Mouse (Mus musculus): ENCODE data around the gene Klf5. TPM values are rescaled to one million over a fixed set of nuclear protein-coding genes. Genes with fewer than 3 reads are reported as not detected.

Gene Klf5
- polyA plus RNA-seq (2014; fragmentation: Nextera tagmentation; extraction: Ambion mirVana), result 2.7 and 2.8 TPM in 2 replicates

DNA sequence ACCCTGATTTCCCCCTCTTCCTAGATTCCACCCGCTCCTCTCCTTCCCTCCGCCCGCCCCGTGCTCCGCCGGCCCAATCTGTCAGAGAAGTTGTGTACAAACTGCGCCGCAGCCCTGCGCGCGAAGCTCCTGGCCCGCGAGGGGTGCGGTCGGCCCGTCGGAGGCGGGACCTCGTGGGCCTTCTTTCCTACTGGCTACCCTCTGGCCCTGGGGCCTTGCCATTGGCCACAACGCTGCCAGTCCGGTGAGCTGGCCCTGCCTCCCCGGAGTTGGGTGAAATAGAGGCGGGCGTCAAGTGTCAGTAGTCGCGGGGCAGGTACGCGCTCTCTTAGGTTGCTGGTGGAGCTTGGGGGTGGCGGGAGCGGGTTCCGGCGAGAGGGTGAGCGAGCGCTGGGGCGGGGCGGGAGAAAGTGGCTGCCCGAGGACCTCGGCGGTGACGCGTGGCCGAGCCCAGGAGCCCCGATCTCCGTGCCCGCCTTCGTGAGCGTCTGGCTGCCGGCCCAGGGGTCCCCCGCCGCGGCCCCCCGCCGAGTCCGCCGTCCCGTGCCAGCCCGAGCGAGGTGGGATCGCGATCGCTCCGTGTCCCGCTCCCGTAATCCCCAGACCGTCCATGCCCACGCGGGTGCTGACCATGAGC is at the start of gene Klf5:
Gene Klf5, plus strand, starts transcription at position 307 of the 637 bp plus-strand sequence.
- Histone ChIP-seq H3K27ac (ENCODE audit: low read depth, low read length) (no peak within 1 kb of the TSS), H3K9ac (ENCODE audit: low read length) (peak within 1 kb of the TSS; percentile 54), H3K36me3 (ENCODE audit: control insufficient read depth, insufficient read depth, low read length) (no peaks in the 10 kb centered on the region), H3K4me3 (ENCODE audit: low read depth, low read length) (peak within 1 kb of the TSS; percentile 66), H3K27me3 (ENCODE audit: control insufficient read depth, insufficient read depth, low read length) (peaks cover 18% of the 10 kb centered on the region), H3K4me2 (ENCODE audit: low read depth) (peak within 1 kb of the TSS; percentile 94), H3K4me1 (ENCODE audit: control insufficient read depth, insufficient read depth, low read length) (peaks cover 2% of the 10 kb centered on the region; the same call in 1 of the 2 replicates), H3K9me3 (ENCODE audit: control insufficient read depth, low read length) (no peaks in the 10 kb centered on the region)
- under 1% methylated on average over 54 of the region's 67 CpGs for WGBS
- DNase-seq (ENCODE audit: low spot score) (peak; percentile 92), ATAC-seq (ENCODE audit: insufficient read depth, low FRiP score, low TSS enrichment) (peak; percentile 98)

DNA sequence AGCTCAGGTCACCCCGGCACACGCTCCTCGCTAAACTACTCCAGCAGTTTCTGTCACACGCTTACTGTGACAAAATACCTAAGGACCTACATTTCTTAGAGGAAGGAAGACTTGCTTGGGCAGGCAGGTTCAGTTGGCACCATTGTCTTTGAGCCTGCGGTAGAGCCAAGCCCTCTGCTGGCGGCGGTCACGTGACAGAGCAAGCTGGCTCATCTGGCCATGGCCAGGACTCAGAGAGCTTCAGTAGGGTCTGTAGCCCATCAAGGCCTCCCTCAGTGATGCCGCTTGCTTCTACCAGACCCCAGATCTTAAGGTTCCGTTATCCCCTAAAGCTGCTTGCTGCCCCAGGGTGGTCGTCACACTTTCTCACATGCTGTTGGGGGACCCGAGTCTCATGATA is 36.5 kb upstream of the Klf5 start:
- no peak for DNase-seq (ENCODE audit: low spot score)
- no peaks in the 10 kb centered on the region for H3K9me3 ChIP-seq (ENCODE audit: control insufficient read depth, low read length)
- H3K36me3 ChIP-seq (ENCODE audit: control insufficient read depth, insufficient read depth, low read length), result no peaks in the 10 kb centered on the region
- 91% methylated on average over 12 of the region's 12 CpGs for WGBS
- H3K27ac ChIP-seq (ENCODE audit: low read depth, low read length), result no peak overlapping the region
- no peaks in the 10 kb centered on the region for H3K4me1 ChIP-seq (ENCODE audit: control insufficient read depth, insufficient read depth, low read length)
- H3K9ac ChIP-seq (ENCODE audit: low read length), result no peak overlapping the region
- no peak for ATAC-seq (ENCODE audit: insufficient read depth, low FRiP score, low TSS enrichment)
- no peak overlapping the region for H3K4me2 ChIP-seq (ENCODE audit: low read depth)
- no peak overlapping the region for H3K4me3 ChIP-seq (ENCODE audit: low read depth, low read length)
- no peaks in the 10 kb centered on the region for H3K27me3 ChIP-seq (ENCODE audit: control insufficient read depth, insufficient read depth, low read length)

DNA sequence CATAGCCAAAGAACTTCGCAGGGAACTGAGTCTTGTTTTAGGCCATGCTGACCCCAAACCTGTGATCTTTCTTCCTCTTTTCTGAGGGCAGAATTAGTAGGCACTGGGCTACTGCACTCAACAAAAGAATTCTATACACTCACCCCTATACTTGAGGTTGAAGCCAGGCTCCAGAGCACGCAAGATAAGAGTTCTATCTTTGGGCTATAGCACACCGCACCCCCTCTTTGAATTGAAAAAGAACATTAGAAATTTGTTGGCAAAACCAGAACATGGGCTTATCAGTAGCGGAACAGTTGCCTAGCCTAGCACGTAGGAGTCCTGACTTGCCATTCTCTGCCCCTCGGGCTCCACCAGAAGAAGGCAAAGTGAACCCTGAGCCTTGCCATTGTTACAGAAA is 34.7 kb upstream of the Klf5 start:
- H3K4me2 ChIP-seq (ENCODE audit: low read depth), result no peak overlapping the region
- H3K9me3 ChIP-seq (ENCODE audit: control insufficient read depth, low read length), result no peaks in the 10 kb centered on the region
- DNase-seq (ENCODE audit: low spot score) (no peak), ATAC-seq (ENCODE audit: insufficient read depth, low FRiP score, low TSS enrichment) (no peak)
- H3K27me3 ChIP-seq (ENCODE audit: control insufficient read depth, insufficient read depth, low read length), result no peaks in the 10 kb centered on the region
- WGBS, result 93% methylated on average over 6 of the region's 6 CpGs
- H3K36me3 ChIP-seq (ENCODE audit: control insufficient read depth, insufficient read depth, low read length), result no peaks in the 10 kb centered on the region
- no peak overlapping the region for H3K27ac ChIP-seq (ENCODE audit: low read depth, low read length)
- no peak overlapping the region for H3K4me3 ChIP-seq (ENCODE audit: low read depth, low read length)
- no peaks in the 10 kb centered on the region for H3K4me1 ChIP-seq (ENCODE audit: control insufficient read depth, insufficient read depth, low read length)
- H3K9ac ChIP-seq (ENCODE audit: low read length), result no peak overlapping the region

DNA sequence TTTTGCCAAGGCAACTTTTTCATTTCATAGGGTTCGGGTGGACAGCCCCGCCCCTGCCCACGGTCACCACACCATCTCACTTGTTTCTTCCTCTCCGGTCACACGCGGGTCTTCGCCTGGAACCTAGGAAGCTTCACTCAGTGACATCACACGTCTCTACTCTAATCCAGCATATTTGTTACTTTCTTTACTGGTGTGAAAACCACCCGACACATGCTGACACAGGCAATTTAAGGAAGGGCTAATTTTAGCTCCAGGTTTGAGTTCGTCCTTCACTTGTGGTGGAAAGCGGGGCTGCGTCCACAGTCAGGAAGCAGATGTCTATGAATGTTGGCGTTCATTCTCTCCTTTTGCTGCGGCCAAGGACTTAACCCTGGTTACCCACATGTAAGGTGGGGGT is 32.7 kb upstream of the Klf5 start:
- ATAC-seq (ENCODE audit: insufficient read depth, low FRiP score, low TSS enrichment), result no peak
- WGBS, result 91% methylated on average over 14 of the region's 14 CpGs
- no peak overlapping the region for H3K27ac ChIP-seq (ENCODE audit: low read depth, low read length)

DNA sequence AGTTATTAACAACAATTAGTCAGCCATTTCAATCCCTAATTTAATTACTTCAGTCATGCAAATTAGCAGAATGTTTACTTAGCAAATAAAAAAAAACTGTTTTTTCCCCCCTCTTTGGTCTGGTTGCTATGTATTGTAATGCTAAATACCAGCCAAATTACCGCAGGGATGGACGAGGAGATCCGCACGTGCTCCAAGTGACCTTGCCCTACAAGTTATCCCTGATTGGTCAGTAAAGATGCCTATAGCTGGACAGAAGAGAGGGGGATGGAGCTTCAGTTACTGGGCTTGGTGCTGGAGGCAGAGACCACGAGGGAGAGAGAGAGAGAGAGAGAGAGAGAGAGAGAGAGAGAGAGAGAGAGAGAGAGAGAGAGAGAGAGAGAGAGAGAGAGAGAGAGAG is 31.7 kb upstream of the Klf5 start:
- Histone ChIP-seq H3K36me3 (ENCODE audit: control insufficient read depth, insufficient read depth, low read length) (no peaks in the 10 kb centered on the region), H3K27me3 (ENCODE audit: control insufficient read depth, insufficient read depth, low read length) (no peaks in the 10 kb centered on the region), H3K27ac (ENCODE audit: low read depth, low read length) (no peak overlapping the region), H3K9ac (ENCODE audit: low read length) (no peak overlapping the region), H3K9me3 (ENCODE audit: control insufficient read depth, low read length) (no peaks in the 10 kb centered on the region), H3K4me2 (ENCODE audit: low read depth) (no peak overlapping the region), H3K4me3 (ENCODE audit: low read depth, low read length) (no peak overlapping the region), H3K4me1 (ENCODE audit: control insufficient read depth, insufficient read depth, low read length) (no peaks in the 10 kb centered on the region)
- ATAC-seq (ENCODE audit: insufficient read depth, low FRiP score, low TSS enrichment) (no peak), DNase-seq (ENCODE audit: low spot score) (no peak)
- WGBS, result 55% methylated on average over 5 of the region's 5 CpGs

More for the DNA sequence above, 32.7 kb upstream of the Klf5 start:
- DNase-seq (ENCODE audit: low spot score), result no peak
- Histone ChIP-seq H3K27me3 (ENCODE audit: control insufficient read depth, insufficient read depth, low read length) (no peaks in the 10 kb centered on the region), H3K36me3 (ENCODE audit: control insufficient read depth, insufficient read depth, low read length) (no peaks in the 10 kb centered on the region), H3K4me1 (ENCODE audit: control insufficient read depth, insufficient read depth, low read length) (no peaks in the 10 kb centered on the region), H3K4me3 (ENCODE audit: low read depth, low read length) (no peak overlapping the region), H3K4me2 (ENCODE audit: low read depth) (no peak overlapping the region), H3K9me3 (ENCODE audit: control insufficient read depth, low read length) (no peaks in the 10 kb centered on the region), H3K9ac (ENCODE audit: low read length) (no peak overlapping the region)

DNA sequence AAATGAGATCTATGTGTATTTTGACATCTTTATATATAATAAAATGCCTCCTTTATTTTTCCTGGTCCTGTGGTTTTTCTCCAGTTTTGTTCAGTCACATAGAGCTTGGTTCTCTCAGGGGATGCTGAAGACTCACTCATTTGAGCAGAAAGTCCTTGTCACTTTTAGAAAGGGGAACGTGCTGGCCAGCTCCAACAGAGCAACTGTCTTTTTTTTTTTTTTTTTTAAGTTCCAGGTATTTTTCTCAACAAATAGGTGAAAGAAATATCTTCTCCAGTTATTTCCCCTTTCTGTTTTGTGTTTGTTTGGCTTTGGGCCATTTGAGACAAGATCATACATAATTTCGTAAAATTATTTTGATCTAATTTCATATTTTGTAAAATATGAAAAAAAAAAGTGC is 24.4 kb upstream of the Klf5 start:
- Histone ChIP-seq H3K9ac (ENCODE audit: low read length) (no peak overlapping the region), H3K4me3 (ENCODE audit: low read depth, low read length) (no peak overlapping the region), H3K9me3 (ENCODE audit: control insufficient read depth, low read length) (no peaks in the 10 kb centered on the region), H3K4me2 (ENCODE audit: low read depth) (no peak overlapping the region), H3K36me3 (ENCODE audit: control insufficient read depth, insufficient read depth, low read length) (no peaks in the 10 kb centered on the region), H3K27me3 (ENCODE audit: control insufficient read depth, insufficient read depth, low read length) (no peaks in the 10 kb centered on the region), H3K27ac (ENCODE audit: low read depth, low read length) (no peak overlapping the region), H3K4me1 (ENCODE audit: control insufficient read depth, insufficient read depth, low read length) (no peaks in the 10 kb centered on the region)
- DNase-seq (ENCODE audit: low spot score) (no peak), ATAC-seq (ENCODE audit: insufficient read depth, low FRiP score, low TSS enrichment) (no peak)
- 80% methylated on average over 2 of the region's 2 CpGs for WGBS

DNA sequence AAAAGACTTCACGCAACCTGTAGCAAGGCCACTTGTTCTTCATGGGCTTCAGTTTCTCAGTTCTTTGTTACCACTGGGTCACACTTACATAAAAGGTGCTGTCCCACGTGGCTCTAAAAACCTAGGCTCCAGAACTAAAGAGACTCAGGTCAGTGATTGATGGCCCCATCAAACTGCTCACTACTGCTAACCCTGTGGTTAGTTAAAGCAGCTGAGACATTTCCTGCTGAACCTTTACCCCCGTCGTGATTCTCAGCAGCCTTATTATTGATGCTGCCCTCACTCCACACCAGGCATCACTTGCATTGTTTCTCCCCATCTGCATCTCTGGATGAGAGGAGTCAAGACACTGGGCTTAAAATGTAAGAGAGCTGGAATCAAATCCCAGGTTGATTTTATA is 22.7 kb upstream of the Klf5 start:
- peak; percentile 21 for DNase-seq (ENCODE audit: low spot score)
- H3K36me3 ChIP-seq (ENCODE audit: control insufficient read depth, insufficient read depth, low read length), result no peaks in the 10 kb centered on the region
- H3K9ac ChIP-seq (ENCODE audit: low read length), result no peak overlapping the region
- H3K4me2 ChIP-seq (ENCODE audit: low read depth), result no peak overlapping the region
- no peak overlapping the region for H3K27ac ChIP-seq (ENCODE audit: low read depth, low read length)
- no peaks in the 10 kb centered on the region for H3K9me3 ChIP-seq (ENCODE audit: control insufficient read depth, low read length)
- H3K4me3 ChIP-seq (ENCODE audit: low read depth, low read length), result no peak overlapping the region
- H3K4me1 ChIP-seq (ENCODE audit: control insufficient read depth, insufficient read depth, low read length), result no peaks in the 10 kb centered on the region
- no peak for ATAC-seq (ENCODE audit: insufficient read depth, low FRiP score, low TSS enrichment)
- no peaks in the 10 kb centered on the region for H3K27me3 ChIP-seq (ENCODE audit: control insufficient read depth, insufficient read depth, low read length)
- WGBS, result 20% methylated on average over 4 of the region's 4 CpGs

DNA sequence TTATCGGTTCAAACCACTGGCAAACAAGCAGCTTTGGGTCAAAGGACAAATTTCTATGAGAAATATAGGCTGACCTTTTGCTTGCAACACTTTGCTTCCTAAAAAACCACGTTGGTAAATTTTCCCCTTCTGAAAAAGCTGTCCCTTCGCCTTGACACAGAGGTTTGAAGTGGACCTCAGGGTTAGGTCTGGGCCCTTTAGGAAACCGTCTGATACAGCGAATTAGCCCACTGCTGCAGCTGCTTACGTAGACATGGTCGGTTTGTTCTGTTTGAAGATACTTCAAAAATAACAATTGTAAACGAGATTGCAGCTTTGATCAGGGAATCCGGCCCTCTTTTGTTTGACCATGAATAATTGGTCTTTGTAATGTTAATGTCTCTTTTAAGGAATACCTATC is 20.2 kb upstream of the Klf5 start:
- Histone ChIP-seq H3K27me3 (ENCODE audit: control insufficient read depth, insufficient read depth, low read length) (no peaks in the 10 kb centered on the region), H3K4me1 (ENCODE audit: control insufficient read depth, insufficient read depth, low read length) (no peaks in the 10 kb centered on the region), H3K27ac (ENCODE audit: low read depth, low read length) (no peak overlapping the region), H3K9me3 (ENCODE audit: control insufficient read depth, low read length) (no peaks in the 10 kb centered on the region), H3K4me3 (ENCODE audit: low read depth, low read length) (no peak overlapping the region), H3K9ac (ENCODE audit: low read length) (no peak overlapping the region), H3K36me3 (ENCODE audit: control insufficient read depth, insufficient read depth, low read length) (no peaks in the 10 kb centered on the region), H3K4me2 (ENCODE audit: low read depth) (no peak overlapping the region)
- ATAC-seq (ENCODE audit: insufficient read depth, low FRiP score, low TSS enrichment) (peak; percentile 35; the same call in 1 of the 2 replicates), DNase-seq (ENCODE audit: low spot score) (no peak)
- 14% methylated on average over 9 of the region's 9 CpGs for WGBS

DNA sequence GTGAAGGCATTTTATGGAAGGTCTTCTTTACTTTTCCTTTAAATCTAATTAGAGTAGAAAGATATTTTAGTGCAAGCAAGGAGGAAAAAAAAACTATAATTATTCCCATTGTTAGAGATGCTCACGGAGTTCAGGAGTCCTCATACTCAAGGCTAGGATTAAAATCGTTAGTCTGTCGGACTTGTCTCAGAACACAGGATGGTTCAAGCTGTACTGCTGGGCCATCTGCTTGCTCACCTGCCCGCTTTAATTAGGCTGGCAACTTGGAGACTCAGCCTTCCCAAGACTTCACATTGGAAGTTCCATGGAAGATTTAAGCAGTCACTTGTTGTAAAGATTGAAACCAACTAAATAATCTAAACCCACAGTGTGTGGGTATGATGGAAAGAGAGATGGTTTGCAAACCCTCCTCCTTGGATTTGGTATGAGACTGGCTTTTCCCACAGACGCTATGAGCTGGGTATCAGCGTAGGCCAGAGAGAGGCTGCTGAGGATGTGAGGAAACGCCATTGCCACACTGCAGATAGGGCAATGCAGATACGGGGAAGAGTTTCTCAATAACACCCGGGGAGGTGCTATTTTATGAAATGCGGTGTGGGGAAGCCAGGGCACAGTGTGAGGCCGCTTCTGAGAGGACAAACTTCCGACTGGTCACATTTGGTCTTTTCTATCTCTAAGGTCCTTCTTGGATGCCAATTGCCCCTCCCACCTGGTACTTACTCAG is 19.6 kb upstream of the Klf5 start:
- ATAC-seq (ENCODE audit: insufficient read depth, low FRiP score, low TSS enrichment) (no peak), DNase-seq (ENCODE audit: low spot score) (no peak)
- no peaks in the 10 kb centered on the region for H3K9me3 ChIP-seq (ENCODE audit: control insufficient read depth, low read length)
- H3K4me2 ChIP-seq (ENCODE audit: low read depth), result no peak overlapping the region
- H3K27me3 ChIP-seq (ENCODE audit: control insufficient read depth, insufficient read depth, low read length), result no peaks in the 10 kb centered on the region
- H3K4me3 ChIP-seq (ENCODE audit: low read depth, low read length), result no peak overlapping the region
- H3K9ac ChIP-seq (ENCODE audit: low read length), result no peak overlapping the region
- H3K4me1 ChIP-seq (ENCODE audit: control insufficient read depth, insufficient read depth, low read length), result no peaks in the 10 kb centered on the region
- H3K27ac ChIP-seq (ENCODE audit: low read depth, low read length), result no peak overlapping the region
- WGBS, result 34% methylated on average over 12 of the region's 12 CpGs
- no peaks in the 10 kb centered on the region for H3K36me3 ChIP-seq (ENCODE audit: control insufficient read depth, insufficient read depth, low read length)
